Mouse (Mus musculus): ENCODE data around the gene Cdc6. TPM values are rescaled to one million over a fixed set of nuclear protein-coding genes. Genes with fewer than 3 reads are reported as not detected.

The Cdc6 gene
- total and polyA plus RNA-seq, 3 experiments = 56.9 to 104 (median 69.4) TPM

- no peak for DNase-seq (ENCODE audit: low read depth, low spot score)
- H3K27me3 ChIP-seq (ENCODE audit: control insufficient read depth in 1 of 2, insufficient read depth in 2 of 2, low read length in 2 of 2) = no peaks in the 10 kb centered on the region
- H3K27ac ChIP-seq (ENCODE audit: control insufficient read depth, low read depth, low read length) = no peak overlapping the region
- peaks cover 3% of the 10 kb centered on the region for H3K79me2 ChIP-seq (ENCODE audit: control insufficient read depth, insufficient read depth, low read length, poor library complexity)
- peaks cover under 1 to 23% of the 10 kb centered on the region in 2 experiments for H3K4me1 ChIP-seq (ENCODE audit: control insufficient read depth in 1 of 2, insufficient read depth in 2 of 2, low read length in 2 of 2)
- H3K9ac ChIP-seq (ENCODE audit: control insufficient read depth, low read depth, low read length, poor library complexity, severe bottlenecking) = peak overlapping the region; percentile 55
- TF ChIP-seq ZNF384 (IDR thresholded peaks at IDR 0.05; ENCODE audit: low read depth, low read length) (no peak), POLR2A (IDR thresholded peaks at IDR 0.05; ENCODE audit: control insufficient read depth in 1 of 2, insufficient read depth in 1 of 2, low read depth in 1 of 2, low read length in 2 of 2, poor library complexity in 1 of 2) (0 out of 4 replicates have a peak, but pooled peaks of 1 of the 2 experiments have one; percentile 19)
- H3K36me3 ChIP-seq (ENCODE audit: control insufficient read depth in 1 of 2, insufficient read depth in 2 of 2, low read length in 2 of 2) = peaks cover 0 to 13% of the 10 kb centered on the region in 2 experiments; a peak in 2 of 4 replicates
- H3K4me3 ChIP-seq (ENCODE audit: control insufficient read depth in 1 of 2, insufficient read depth in 1 of 2, low read depth in 2 of 2, low read length in 2 of 2) = peak overlapping the region; percentile 36 to 38; a peak in 2 of 4 replicates
- H3K9me3 ChIP-seq (replicated peaks; ENCODE audit: insufficient read depth, low read length) = no peaks in the 10 kb centered on the region
These were observed 56.6 kb downstream of the Cdc6 start for GRCm38 (mm10) chr11:98964201-98964615.

DNA sequence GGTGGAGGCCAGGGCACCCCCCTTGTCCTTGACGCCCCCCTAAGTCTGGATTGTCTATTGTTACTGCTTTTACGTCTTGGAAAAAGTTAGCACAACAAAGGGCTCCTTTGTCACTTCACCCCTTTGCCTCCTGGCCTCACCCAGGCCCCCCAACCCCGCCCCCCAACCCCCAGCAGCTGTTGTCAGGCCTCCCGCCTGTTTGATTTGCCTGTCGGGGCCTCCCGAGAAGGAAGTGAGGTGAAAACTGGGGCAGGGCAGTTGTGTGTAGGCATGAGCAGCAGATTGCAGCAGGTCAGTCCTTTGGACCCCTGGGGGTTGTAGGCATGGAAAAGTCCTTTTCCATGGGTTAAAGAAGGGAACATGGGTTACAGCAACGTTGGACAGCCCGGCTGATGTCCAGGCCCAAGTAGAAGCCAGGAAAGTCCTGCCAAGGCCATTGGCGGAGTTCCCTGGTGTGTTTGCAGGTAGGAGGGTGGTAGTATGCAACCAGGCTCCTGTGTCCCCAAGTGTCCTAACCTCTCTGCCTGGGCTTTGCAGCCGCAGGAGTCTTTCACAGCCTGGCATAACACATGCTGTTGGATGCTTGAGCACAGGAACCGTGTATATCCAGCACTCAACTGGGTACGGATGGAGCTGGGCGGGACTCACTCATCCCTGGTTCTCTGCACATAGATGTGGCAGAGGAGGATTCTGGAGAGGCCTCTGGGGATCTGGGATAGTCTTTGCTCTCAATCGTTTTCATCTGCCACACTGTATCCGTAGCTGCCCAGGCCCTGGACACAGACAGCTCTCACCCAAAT is 57.2 kb downstream of the Cdc6 start:
- Histone ChIP-seq H3K9me3 (replicated peaks; ENCODE audit: insufficient read depth, low read length) (no peaks in the 10 kb centered on the region), H3K36me3 (ENCODE audit: control insufficient read depth in 1 of 2, insufficient read depth in 2 of 2, low read length in 2 of 2) (peaks cover 0 to 11% of the 10 kb centered on the region in 2 experiments; a peak in 2 of 4 replicates), H3K9ac (ENCODE audit: control insufficient read depth, low read depth, low read length, poor library complexity, severe bottlenecking) (no peak overlapping the region), H3K79me2 (ENCODE audit: control insufficient read depth, insufficient read depth, low read length, poor library complexity) (no peaks in the 10 kb centered on the region; the same call in none of the 2 replicates), H3K4me3 (ENCODE audit: control insufficient read depth in 1 of 2, insufficient read depth in 1 of 2, low read depth in 2 of 2, low read length in 2 of 2) (no peak overlapping the region), H3K4me1 (ENCODE audit: control insufficient read depth in 1 of 2, insufficient read depth in 2 of 2, low read length in 2 of 2) (peaks cover 0 to 23% of the 10 kb centered on the region in 2 experiments), H3K27ac (ENCODE audit: control insufficient read depth, low read depth, low read length) (no peak overlapping the region), H3K27me3 (ENCODE audit: control insufficient read depth in 1 of 2, insufficient read depth in 2 of 2, low read length in 2 of 2) (no peaks in the 10 kb centered on the region)
- DNase-seq (ENCODE audit: low read depth, low spot score) = no peak
- TF ChIP-seq GATA1 (IDR thresholded peaks at IDR 0.05; ENCODE audit: low read depth, low read length) (no peak), JUND (IDR thresholded peaks at IDR 0.05; ENCODE audit: low read depth, low read length) (no peak)

DNA sequence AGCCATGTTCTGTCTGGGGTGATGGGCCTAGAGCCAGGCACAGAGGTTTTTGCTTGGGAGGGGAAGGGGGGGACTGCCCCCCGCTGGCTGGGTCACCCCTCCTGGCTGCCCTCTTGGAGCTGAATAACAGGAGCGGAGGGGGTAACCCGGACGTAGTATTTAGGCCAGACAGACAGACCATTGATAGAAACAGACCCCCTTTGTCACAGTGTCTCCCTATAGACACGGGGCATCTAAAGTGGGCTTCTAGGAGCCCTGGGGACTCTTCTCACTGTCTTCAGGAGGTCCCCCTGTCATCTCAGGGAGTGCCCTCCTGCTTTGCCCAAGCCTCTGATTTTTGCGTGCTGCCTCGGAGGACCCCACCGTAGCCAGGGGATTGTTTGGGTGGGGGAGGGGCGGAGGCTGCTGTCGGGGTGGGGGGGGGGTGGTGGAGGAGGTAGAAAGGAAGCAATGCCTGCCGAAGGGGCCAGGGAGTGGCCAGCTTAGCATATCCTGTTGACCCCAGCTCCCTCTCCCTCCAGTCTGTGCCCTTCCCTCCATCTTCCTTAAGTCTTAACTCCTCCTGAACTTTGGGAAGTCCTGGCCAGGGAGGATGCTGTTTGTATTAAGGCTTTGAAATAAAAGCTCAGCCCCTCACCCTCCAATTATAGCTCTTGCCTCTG is 57.9 kb downstream of the Cdc6 start:
- H3K4me3 ChIP-seq (ENCODE audit: control insufficient read depth in 1 of 2, insufficient read depth in 1 of 2, low read depth in 2 of 2, low read length in 2 of 2) = no peak overlapping the region
- no peaks in the 10 kb centered on the region; the same call in 1 of the 2 replicates for H3K79me2 ChIP-seq (ENCODE audit: control insufficient read depth, insufficient read depth, low read length, poor library complexity)
- H3K4me1 ChIP-seq (ENCODE audit: control insufficient read depth in 1 of 2, insufficient read depth in 2 of 2, low read length in 2 of 2) = peaks cover 0 to 23% of the 10 kb centered on the region in 2 experiments
- no peaks in the 10 kb centered on the region for H3K9me3 ChIP-seq (replicated peaks; ENCODE audit: insufficient read depth, low read length)
- TF ChIP-seq TAL1 (IDR thresholded peaks at IDR 0.05; ENCODE audit: low read length) = no peak
- TF ChIP-seq TCF12 (IDR thresholded peaks at IDR 0.05; ENCODE audit: low read depth, low read length) = no peak
- TF ChIP-seq CTCF (IDR thresholded peaks at IDR 0.05 in 2 of 3, conservative IDR thresholded peaks at IDR 0.05 in 1 of 3; ENCODE audit: control insufficient read depth in 1 of 3, insufficient read depth in 1 of 3, low read depth in 2 of 3, low read length in 3 of 3, poor library complexity in 1 of 3, severe bottlenecking in 1 of 3) = no peak
- no peak for TF ChIP-seq MXI1 (IDR thresholded peaks at IDR 0.05; ENCODE audit: low read depth, low read length)
- TF ChIP-seq E2F4 (IDR thresholded peaks at IDR 0.05; ENCODE audit: borderline replicate concordance, low read depth, low read length) = no peak
- TF ChIP-seq MYC (IDR thresholded peaks at IDR 0.05; ENCODE audit: low read depth, low read length) = no peak
- no peak for TF ChIP-seq MAX (IDR thresholded peaks at IDR 0.05; ENCODE audit: low read length)
- TF ChIP-seq MYB (IDR thresholded peaks at IDR 0.05; ENCODE audit: low read depth, low read length) = no peak
- DNase-seq (ENCODE audit: low read depth, low spot score) = no peak
- no peaks in the 10 kb centered on the region for H3K27me3 ChIP-seq (ENCODE audit: control insufficient read depth in 1 of 2, insufficient read depth in 2 of 2, low read length in 2 of 2)
- no peak overlapping the region for H3K27ac ChIP-seq (ENCODE audit: control insufficient read depth, low read depth, low read length)
- no peak overlapping the region for H3K9ac ChIP-seq (ENCODE audit: control insufficient read depth, low read depth, low read length, poor library complexity, severe bottlenecking)
- peaks cover 0 to 11% of the 10 kb centered on the region in 2 experiments; a peak in 2 of 4 replicates for H3K36me3 ChIP-seq (ENCODE audit: control insufficient read depth in 1 of 2, insufficient read depth in 2 of 2, low read length in 2 of 2)

Data from MEL (cell line).